Mouse (Mus musculus) testis, adult 2 months (tissue): ENCODE data around the gene Fli1.

Experiments used
- CTCF ChIP-seq: fragments of 200-500 bp; IDR thresholded peaks from 2 replicates; pipeline ENCODE4 v1.5.1; 2012; ENCODE audit warnings: low read depth, mild to moderate bottlenecking, inconsistent platforms, low read length, moderate library complexity; ENCODE audit not compliant: control insufficient read depth, insufficient read depth, insufficient replicate concordance
- POLR2A ChIP-seq: fragments of 200-500 bp; IDR thresholded peaks from 2 replicates; pipeline ENCODE4 v1.6.1; 2012; ENCODE audit warnings: low read depth, mild to moderate bottlenecking, inconsistent platforms, low read length, moderate library complexity; ENCODE audit not compliant: control insufficient read depth

- TF ChIP-seq POLR2A (no peak), CTCF (no peak)
Observed at GRCm38 (mm10) chr9:32373656-32374055, 169.0 kb downstream of the Fli1 start.
